Mouse (Mus musculus) heart, adult 9 months (tissue): ENCODE data around the gene Fbxo41.
"Not testable (repeated sequence)": the region's sequence is repeated elsewhere in the genome, so short reads cannot be mapped to it uniquely, and the experiment has no call there.

Source experiments
- DNase-seq, 2 experiments: peaks; one replicate each; pipeline ENCODE4 v3.0.0; 2022; ENCODE audit warnings: low spot score in 2 of 2

The Fbxo41 gene

GRCm38 (mm10) chr6:85491606-85492005 lies 11.2 kb downstream of the Fbxo41 start:
- no peak for DNase-seq

GRCm38 (mm10) chr6:85490252-85490651 lies 12.5 kb downstream of the Fbxo41 start:
- DNase-seq = no peak

GRCm38 (mm10) chr6:85489717-85490116 lies 13.1 kb downstream of the Fbxo41 start:
- DNase-seq = no peak

- DNase-seq = no peak
Measured at GRCm38 (mm10) chr6:85488510-85488909, 14.3 kb downstream of the Fbxo41 start.

- DNase-seq = no peak
Measured at GRCm38 (mm10) chr6:85485738-85486137, 17.1 kb downstream of the Fbxo41 start.

GRCm38 (mm10) chr6:85483843-85484721 lies 18.7 kb downstream of the Fbxo41 start:
- DNase-seq = no peak

- DNase-seq = no peak
Measured at GRCm38 (mm10) chr6:85480685-85481084, 22.1 kb downstream of the Fbxo41 start.

- DNase-seq = no peak
Measured at GRCm38 (mm10) chr6:85479979-85480378, 22.8 kb downstream of the Fbxo41 start.

- DNase-seq = no peak
Measured at GRCm38 (mm10) chr6:85478416-85478815, 24.4 kb downstream of the Fbxo41 start.

- DNase-seq = no peak
Measured at GRCm38 (mm10) chr6:85477366-85477917, 25.4 kb downstream of the Fbxo41 start.

- DNase-seq = no peak
Measured at GRCm38 (mm10) chr6:85475581-85475980, 27.2 kb downstream of the Fbxo41 start.

- no peak for DNase-seq
Measured at GRCm38 (mm10) chr6:85472542-85472941, 30.3 kb downstream of the Fbxo41 start.

- DNase-seq = no peak
Measured at GRCm38 (mm10) chr6:85471962-85472361, 30.8 kb downstream of the Fbxo41 start.

- DNase-seq = no peak
Measured at GRCm38 (mm10) chr6:85469660-85470430, 32.9 kb downstream of the Fbxo41 start.

- no peak for DNase-seq
Measured at GRCm38 (mm10) chr6:85465381-85465780, 37.4 kb downstream of the Fbxo41 start.

GRCm38 (mm10) chr6:85459621-85460020 lies 43.2 kb downstream of the Fbxo41 start:
- no peak for DNase-seq

GRCm38 (mm10) chr6:85452816-85453215 lies 50.0 kb downstream of the Fbxo41 start:
- DNase-seq = no peak

- no peak for DNase-seq
Measured at GRCm38 (mm10) chr6:85452411-85452665, 50.5 kb downstream of the Fbxo41 start.

- DNase-seq = peak; percentile 98 to 99
Measured at GRCm38 (mm10) chr6:85451664-85452410, 51.0 kb downstream of the Fbxo41 start, which contains the start of gene Pradc1. Gene Pradc1, minus strand, starts transcription at chr6:85451970.

- peak; percentile 99 for DNase-seq
Measured at GRCm38 (mm10) chr6:85450697-85451663, 51.8 kb downstream of the Fbxo41 start, which contains the start of gene Cct7. Gene Cct7, plus strand, starts transcription at chr6:85451514.

- DNase-seq = not testable (repeated sequence)
Measured at GRCm38 (mm10) chr6:85450140-85450539, 52.7 kb downstream of the Fbxo41 start.
